Mouse (Mus musculus) gastrocnemius, postnatal 25 days (tissue): ENCODE results near the gene Bckdhb. TPM values are rescaled to one million over a fixed set of nuclear protein-coding genes. Genes with fewer than 3 reads are reported as not detected.
"Not testable (repeated sequence)": the region's sequence is repeated elsewhere in the genome, so short reads cannot be mapped to it uniquely, and the experiment has no call there.

Experiments used
- DNase-seq: peaks from one replicate; pipeline ENCODE4 v3.0.0; 2022
- total RNA-seq, 2 experiments: library from RNA; stranded (reverse); gene quantifications; 1 replicate in 1 of 2; 2 replicates in 1 of 2; pipeline ENCODE4 v1.2.3; 2021

Gene Bckdhb
- total RNA-seq, 2 experiments from 2014 or later: 32.9 to 37.9 TPM

- DNase-seq: no peak
Measured at GRCm38 (mm10) chr9:83963296-83963695, 38.4 kb downstream of the Bckdhb start.

GRCm38 (mm10) chr9:83964376-83964775 is 39.4 kb downstream of the Bckdhb start:
- no peak for DNase-seq

DNA sequence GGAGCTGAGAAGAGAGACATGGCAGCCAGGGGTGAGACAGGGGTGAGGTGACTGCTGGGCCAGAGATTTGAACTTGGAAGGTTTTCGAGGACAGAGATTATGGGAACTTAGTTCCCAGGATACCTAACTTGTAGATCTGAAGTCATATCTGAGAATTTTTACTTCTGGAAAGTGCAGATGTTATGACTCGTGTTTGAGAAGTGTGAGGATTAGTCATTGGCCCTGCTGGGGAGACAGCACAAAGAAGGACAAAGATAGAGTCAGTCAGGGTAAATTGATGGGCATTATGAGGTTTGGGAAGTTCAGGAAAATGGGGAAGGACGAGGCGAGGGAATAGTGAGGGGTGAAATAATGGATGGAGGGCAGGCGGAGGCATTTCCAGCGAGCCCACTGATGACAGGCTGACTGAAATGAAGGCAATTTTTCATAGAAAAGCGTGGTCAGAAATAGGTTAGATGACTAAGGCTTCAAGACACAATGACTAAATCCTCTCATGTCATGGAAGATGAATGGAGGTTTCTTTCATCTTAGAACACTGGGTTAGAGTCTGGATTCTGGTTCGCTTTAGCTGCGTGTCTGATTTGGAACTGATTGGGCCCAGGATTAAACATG is 42.6 kb downstream of the Bckdhb start:
- no peak for DNase-seq

DNA sequence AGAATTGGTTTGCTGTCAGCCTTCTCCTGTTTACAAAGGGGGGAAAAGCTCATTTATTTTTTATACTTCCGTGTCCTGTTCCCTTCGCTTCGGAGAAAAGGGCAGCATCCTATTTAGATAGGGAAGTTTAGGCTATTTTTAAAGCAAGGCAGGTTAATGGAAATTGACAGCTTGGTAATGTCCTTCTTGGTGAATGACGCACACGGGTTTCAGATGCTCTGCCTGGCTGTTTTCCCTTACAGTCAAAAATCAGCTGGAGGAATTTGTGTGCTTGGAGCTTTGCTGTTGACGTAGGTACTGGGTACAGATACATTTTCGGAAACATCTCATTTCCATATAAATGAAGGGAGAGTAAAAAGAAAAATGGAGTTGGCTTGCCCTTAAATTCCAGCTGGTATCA is 44.4 kb downstream of the Bckdhb start:
- no peak for DNase-seq

DNA sequence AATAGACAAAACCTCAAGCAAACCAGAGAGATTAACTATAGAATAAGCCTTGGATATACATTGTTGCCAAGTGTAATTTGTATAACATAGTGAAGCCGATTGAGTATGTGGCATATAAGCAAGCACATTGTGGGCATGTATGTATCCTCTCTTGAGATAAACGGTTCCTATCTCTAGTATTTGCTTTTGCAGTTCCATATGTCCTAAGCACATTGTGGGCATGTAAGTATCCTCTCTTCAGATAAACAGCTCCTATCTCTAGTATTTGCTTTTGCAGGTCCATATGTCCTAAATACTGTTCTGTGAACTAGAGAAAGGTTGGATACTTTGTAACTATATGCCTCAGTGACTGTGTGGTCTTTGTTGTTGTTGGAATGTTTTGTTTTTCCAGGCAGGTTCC is 48.5 kb downstream of the Bckdhb start:
- DNase-seq: no peak

- DNase-seq: no peak
Measured at GRCm38 (mm10) chr9:83975811-83976210, 50.9 kb downstream of the Bckdhb start.

DNA sequence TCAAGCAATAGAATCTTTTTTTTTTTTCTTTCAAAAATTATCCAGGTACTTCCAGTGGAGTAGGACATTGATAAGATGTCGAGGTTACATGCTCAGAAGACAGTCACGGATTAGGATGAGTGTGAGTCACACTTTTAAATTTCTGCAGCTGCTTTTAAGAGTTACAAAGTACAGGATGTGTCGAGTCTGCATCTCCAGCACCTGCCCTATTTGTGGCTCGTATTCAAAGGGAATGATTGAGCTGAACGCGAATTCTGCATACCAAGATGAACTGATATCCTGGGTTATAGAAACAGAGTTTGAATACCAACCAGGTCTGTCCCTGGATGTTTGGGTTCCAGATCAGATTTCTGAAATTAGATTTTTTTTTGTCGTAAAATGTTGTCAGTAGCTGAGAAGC is 56.3 kb downstream of the Bckdhb start:
- DNase-seq: no peak

DNA sequence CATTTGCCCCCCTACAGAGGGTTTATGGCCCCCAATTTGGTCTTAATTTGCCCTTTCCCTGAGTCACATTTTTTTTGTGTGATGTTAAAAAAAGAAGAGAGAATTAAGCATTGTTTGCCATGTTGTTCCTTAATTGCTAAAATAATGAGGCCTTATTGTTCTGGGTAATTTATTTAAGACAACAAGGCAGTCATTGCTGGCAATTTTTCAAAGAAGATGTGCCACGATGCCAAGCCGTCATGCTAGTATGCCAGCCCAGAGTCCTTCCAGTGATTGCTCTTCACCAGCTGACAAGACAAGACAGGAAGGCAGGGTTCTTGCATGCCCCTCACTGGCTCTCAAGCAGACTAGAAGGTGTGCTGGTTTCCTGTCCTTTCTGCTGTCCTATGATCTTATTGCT is 84.0 kb downstream of the Bckdhb start:
- no peak for DNase-seq

DNA sequence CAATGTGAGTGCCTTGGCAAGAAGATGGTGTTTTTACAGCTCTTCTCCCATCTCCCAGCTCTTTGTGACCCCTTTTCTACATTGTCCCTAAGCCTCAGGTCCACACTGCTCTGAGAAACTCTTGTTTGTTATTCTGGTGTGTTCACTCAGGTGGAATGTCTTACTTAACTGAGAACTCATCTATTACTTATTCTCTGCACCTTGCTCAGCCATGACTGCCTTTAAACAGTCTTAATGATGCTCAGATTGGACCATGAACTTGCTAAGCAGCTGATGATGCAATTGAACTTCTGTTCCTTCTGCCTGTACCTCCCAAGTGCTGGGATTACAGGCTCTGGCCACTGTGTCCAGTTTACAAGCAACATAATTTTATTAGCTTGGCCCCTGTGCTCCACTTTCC is 86.2 kb downstream of the Bckdhb start:
- no peak for DNase-seq

DNA sequence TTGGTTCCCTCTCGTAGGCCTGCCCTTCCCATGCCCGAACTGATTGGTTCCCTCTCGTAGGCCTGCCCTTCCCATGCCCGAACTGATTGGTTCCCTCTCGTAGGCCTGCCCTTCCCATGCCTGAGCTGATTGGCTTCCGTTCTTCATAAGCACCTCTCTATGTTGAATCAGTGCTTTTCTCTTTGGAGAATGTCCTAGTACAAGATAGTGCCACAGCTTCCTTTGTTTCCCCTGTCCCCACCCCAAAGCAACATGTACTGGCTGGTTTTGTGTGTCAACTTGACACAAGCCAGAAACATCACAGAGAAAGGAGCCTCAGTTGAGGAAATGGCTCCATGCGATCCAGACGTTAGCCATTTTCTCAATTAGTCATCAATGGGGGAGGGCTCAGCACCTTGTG is 93.2 kb downstream of the Bckdhb start:
- DNase-seq: not testable (repeated sequence)

DNA sequence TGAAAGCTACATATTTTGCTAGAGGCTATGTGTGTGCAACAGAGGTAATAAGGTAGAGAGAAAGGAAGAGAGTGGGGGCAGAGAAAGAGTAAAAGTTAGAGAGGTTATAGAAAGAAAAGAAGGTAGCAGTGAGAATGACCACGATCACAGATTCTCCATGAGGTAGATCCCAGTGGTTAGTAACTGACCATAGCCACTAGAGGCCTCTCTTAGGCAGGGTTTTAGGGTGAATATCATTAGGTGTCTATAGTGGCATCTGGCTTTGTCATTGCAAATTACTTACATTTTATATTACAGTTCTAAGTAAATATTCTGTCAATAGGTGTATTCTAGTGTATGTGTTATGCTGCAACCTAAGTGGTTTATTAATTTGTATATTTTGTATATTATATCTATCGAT is 94.7 kb downstream of the Bckdhb start:
- DNase-seq: no peak

- no peak for DNase-seq
Measured at GRCm38 (mm10) chr9:84021189-84021588, 96.2 kb downstream of the Bckdhb start.

GRCm38 (mm10) chr9:84028120-84028519 is 103.2 kb downstream of the Bckdhb start:
- no peak for DNase-seq

DNA sequence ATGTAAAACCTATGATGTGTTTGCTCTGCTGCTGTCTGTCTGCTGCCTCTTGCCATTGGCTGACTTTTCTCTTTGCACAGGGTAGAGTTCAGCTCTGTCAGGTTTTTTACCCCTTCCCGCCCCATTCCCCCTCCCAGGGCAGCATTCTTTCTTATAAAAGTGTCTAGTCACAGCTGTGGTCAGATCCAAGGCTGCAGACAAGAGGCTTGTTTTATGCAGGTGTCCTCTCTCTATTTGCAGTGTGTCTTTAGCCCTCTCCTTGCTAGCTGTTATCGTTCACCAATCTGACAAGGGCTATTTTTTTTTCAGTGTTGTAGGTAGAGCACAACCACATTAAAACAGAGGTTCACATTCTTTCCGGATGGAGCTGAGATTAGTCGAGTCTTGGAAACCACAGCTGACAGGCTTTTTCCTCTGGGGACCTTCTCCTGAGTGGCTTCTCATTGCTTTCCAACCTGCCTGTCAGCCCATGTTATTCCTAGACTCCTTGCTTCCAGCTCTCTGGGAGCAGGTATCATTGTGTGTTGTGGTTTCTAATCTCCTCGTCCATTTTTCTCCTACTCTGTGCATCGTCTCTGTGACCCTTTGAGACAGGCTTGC is 105.8 kb downstream of the Bckdhb start:
- DNase-seq: no peak

DNA sequence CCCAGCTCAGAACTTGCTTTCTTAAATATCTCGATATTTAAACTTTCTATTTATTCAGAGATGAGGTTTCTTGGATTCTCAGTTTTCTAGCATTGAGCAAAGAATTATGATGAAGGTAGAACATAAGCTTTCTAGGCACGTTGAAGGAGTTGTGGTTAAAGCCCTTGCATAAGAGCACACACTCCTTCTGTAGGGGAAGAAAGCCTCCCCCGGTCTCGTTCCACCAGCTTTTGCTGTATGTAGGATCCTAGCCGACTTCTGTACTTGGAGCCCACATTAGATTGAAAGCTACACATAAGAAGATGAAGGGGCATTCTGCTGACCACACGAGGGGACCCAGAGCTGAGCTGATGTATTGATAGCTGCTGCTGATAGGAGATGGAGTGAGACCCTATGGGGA is 106.5 kb downstream of the Bckdhb start:
- DNase-seq: no peak

- DNase-seq: peak; percentile 11
Measured at GRCm38 (mm10) chr9:84032669-84033341, 107.9 kb downstream of the Bckdhb start.

DNA sequence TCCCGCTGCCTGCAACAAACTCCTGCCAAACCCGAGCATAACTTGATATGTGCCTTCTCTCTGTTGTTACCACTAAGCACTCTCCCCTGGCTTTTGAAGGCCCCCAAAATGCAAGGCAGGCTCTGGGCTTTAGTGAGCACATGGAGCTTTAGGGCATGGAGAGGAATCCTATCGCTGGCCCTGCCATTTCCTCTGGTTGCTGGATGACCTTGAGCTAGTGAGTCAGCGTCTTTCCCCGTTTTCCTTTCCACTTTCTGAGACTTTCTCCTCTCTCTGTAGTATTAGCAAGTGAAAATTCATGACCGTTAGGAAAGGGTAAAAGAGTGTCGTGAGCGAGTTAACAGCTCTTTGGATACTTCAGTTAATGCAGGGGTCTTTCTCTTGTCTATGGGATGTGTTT is 111.1 kb downstream of the Bckdhb start:
- DNase-seq: no peak

- no peak for DNase-seq
Measured at GRCm38 (mm10) chr9:84037224-84037623, 112.3 kb downstream of the Bckdhb start.

GRCm38 (mm10) chr9:84038946-84039345 is 114.0 kb downstream of the Bckdhb start:
- no peak for DNase-seq

GRCm38 (mm10) chr9:84040376-84040775 is 115.4 kb downstream of the Bckdhb start:
- DNase-seq: no peak

- DNase-seq: no peak
Measured at GRCm38 (mm10) chr9:84041631-84042277, 116.8 kb downstream of the Bckdhb start.

- DNase-seq: no peak
Measured at GRCm38 (mm10) chr9:84042539-84042938, 117.6 kb downstream of the Bckdhb start.

- no peak for DNase-seq
Measured at GRCm38 (mm10) chr9:84044136-84044535, 119.2 kb downstream of the Bckdhb start.
